Mouse (Mus musculus) megakaryocyte, adult 5-6 weeks (primary cell): ENCODE measurements around the gene Grb2. TPM values are rescaled to one million over a fixed set of nuclear protein-coding genes. Genes with fewer than 3 reads are reported as not detected.

ENCODE experiments used
- ATAC-seq: 2 replicates; pipeline ENCODE4 v1.8.0; 2016; ENCODE audit warnings: mild to moderate bottlenecking, inconsistent platforms; ENCODE audit not compliant: poor library complexity, severe bottlenecking
- total RNA-seq, 2 experiments: library from RNA; stranded (forward) in 1 of 2; stranded (reverse) in 1 of 2; fragments of 153-499, 151-499 nt in 1 of 2; fragments of 221-1000, 200-1000 nt in 1 of 2; gene quantifications; 2 replicates each; pipeline versions ENCODE4 v1.2.3 to v1.2.4; 2015 to 2017

Gene Grb2
- total RNA-seq, 2 experiments from 2014 or later: 68.7 to 109 TPM

GRCm38 (mm10) chr11:115689137-115689915 is 19.1 kb downstream of the Grb2 start:
- ATAC-seq: no peak

GRCm38 (mm10) chr11:115686369-115686768 is 22.0 kb downstream of the Grb2 start:
- ATAC-seq: no peak

- ATAC-seq: no peak
Measured at GRCm38 (mm10) chr11:115685954-115686353, 22.4 kb downstream of the Grb2 start.

- ATAC-seq: no peak
Measured at GRCm38 (mm10) chr11:115684877-115685276, 23.5 kb downstream of the Grb2 start.

- ATAC-seq: no peak
Measured at GRCm38 (mm10) chr11:115683326-115683725, 25.1 kb downstream of the Grb2 start.

- ATAC-seq: no peak
Measured at GRCm38 (mm10) chr11:115682411-115682810, 26.0 kb downstream of the Grb2 start.

GRCm38 (mm10) chr11:115679554-115680238 is 28.7 kb downstream of the Grb2 start:
- ATAC-seq: no peak

- no peak for ATAC-seq
Measured at GRCm38 (mm10) chr11:115678861-115679260, 29.5 kb downstream of the Grb2 start.

GRCm38 (mm10) chr11:115677511-115677910 is 30.9 kb downstream of the Grb2 start:
- ATAC-seq: no peak

GRCm38 (mm10) chr11:115676738-115677137 is 31.7 kb downstream of the Grb2 start:
- peak; percentile 67 for ATAC-seq

GRCm38 (mm10) chr11:115674235-115674865 is 34.0 kb downstream of the Grb2 start:
- no peak for ATAC-seq

GRCm38 (mm10) chr11:115673471-115674234 is 34.7 kb downstream of the Grb2 start:
- ATAC-seq: no peak

GRCm38 (mm10) chr11:115672226-115672987 is 36.0 kb downstream of the Grb2 start:
- ATAC-seq: peak; percentile 46; the same call in 1 of the 2 replicates

- no peak for ATAC-seq
Measured at GRCm38 (mm10) chr11:115670451-115671050, 37.8 kb downstream of the Grb2 start.

GRCm38 (mm10) chr11:115663676-115664335 is 44.6 kb downstream of the Grb2 start:
- no peak for ATAC-seq

- ATAC-seq: no peak
Measured at GRCm38 (mm10) chr11:115660376-115660775, 48.0 kb downstream of the Grb2 start.

GRCm38 (mm10) chr11:115658521-115658920 is 49.9 kb downstream of the Grb2 start:
- ATAC-seq: peak; percentile 33; the same call in 1 of the 2 replicates

GRCm38 (mm10) chr11:115654128-115654527 is 54.3 kb downstream of the Grb2 start:
- no peak for ATAC-seq

- no peak for ATAC-seq
Measured at GRCm38 (mm10) chr11:115653194-115653593, 55.2 kb downstream of the Grb2 start.
